Mouse (Mus musculus) Patski (cell line): ENCODE results near the gene Pdzd2. TPM values are rescaled to one million over a fixed set of nuclear protein-coding genes. Genes with fewer than 3 reads are reported as not detected.
A peak's percentile ranks its signal among the peaks of the same experiment; 100 is the strongest.

ENCODE experiments used
- ATAC-seq: fragments of 100-300 bp; one replicate; pipeline ENCODE4 v1.8.0; 2021
- CTCF ChIA-PET: fragments of 350-600 bp; sonication (Branson Sonifier 250); formaldehyde crosslinking; loops from one replicate; lab custom pipeline; 2022; ENCODE audit warnings: inconsistent platforms; lab: Charles Lee
- POLR2A ChIA-PET: fragments of 350-600 bp; sonication (Branson Sonifier 250); formaldehyde crosslinking; loops from one replicate; lab custom pipeline; 2022; ENCODE audit warnings: antibody characterized with exemption, inconsistent platforms; lab: Charles Lee
- DNase-seq: peaks from one replicate; pipeline ENCODE4 v3.0.0-alpha.2; 2011; ENCODE audit warnings: low read depth, low spot score
- H3K27me3 ChIP-seq: fragments of 371-371 bp; one replicate; pipeline ENCODE4 v1.5.1; 2021
- CTCF ChIP-seq: fragments of 100-300 bp; IDR thresholded peaks from one replicate; pipeline ENCODE4 v1.5.1; 2021
- in situ Hi-C: fragments of 300-500 bp; cut with MboI; formaldehyde crosslinking; loops from 3 replicates; pipeline ENCODE4 v1.11.1; 2018; ENCODE audit warnings: low pct_unique_long_range_greater_than_20kb, mixed read lengths
- polyA plus RNA-seq: library from polyadenylated mRNA; unstranded; gene quantifications from one replicate; pipeline ENCODE4 v1.2.3, GENCODE M21; 2021

Pdzd2 gene
- polyA plus RNA-seq, 1 experiment from 2014 or later = 0.10 TPM

DNA sequence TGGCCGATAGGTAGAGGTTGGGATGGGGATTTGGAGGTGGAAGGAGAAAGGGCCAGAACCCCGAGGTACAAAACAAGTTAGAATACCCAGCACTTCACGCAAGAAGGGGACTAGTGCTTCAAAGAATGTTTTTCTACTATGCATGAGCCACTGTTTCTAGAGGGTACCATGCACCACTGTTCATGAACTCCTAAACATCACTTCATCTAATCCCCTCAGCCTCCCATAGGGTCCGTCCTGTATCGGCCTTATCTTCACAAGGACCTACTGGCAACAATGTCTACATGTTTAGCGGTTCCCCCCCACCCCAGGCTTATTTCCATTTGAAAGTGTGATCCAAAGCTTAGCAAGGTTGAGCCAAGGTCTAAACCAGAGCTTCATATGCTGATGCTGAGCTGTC, 162.0 kb downstream of the Pdzd2 start:
- ChIA-PET POLR2A (interaction anchor here (1.5 kb wide), 1 partner anchor 207 kb away, joined by 4 read pairs; no protein-coding TSS in a partner anchor), CTCF (interaction anchor here (0.8 to 6.9 kb wide), 10 partner anchors 12 to 278 kb away, joined by 3 to 50 read pairs (median 4); no protein-coding TSS in a partner anchor)
- H3K27me3 ChIP-seq = no peaks in the 10 kb centered on the region
- ATAC-seq (no peak), DNase-seq (no peak)
- no peak for TF ChIP-seq CTCF
- in situ Hi-C loops = no loop called here

- POLR2A ChIA-PET = interaction anchor here (1.0 to 1.5 kb wide), 2 partner anchors 10 to 206 kb away, joined by 3 to 4 read pairs; no protein-coding TSS in a partner anchor
- CTCF ChIA-PET = interaction anchor here (0.7 to 6.9 kb wide), 15 partner anchors 9 to 277 kb away, joined by 3 to 50 read pairs (median 5); no protein-coding TSS in a partner anchor
- ATAC-seq = no peak
- DNase-seq = no peak
- H3K27me3 ChIP-seq = no peaks in the 10 kb centered on the region
- in situ Hi-C loops = no loop called here
- TF ChIP-seq CTCF = peak; percentile 80
Measured at GRCm38 (mm10) chr15:12577054-12577696, 162.5 kb downstream of the Pdzd2 start.

- no peaks in the 10 kb centered on the region for H3K27me3 ChIP-seq
- POLR2A ChIA-PET = no interaction called here
- no peak for TF ChIP-seq CTCF
- in situ Hi-C loops = loop anchor here (5.0 to 25.0 kb wide), 2 partner anchors 201 to 386 kb away; no protein-coding TSS in a partner anchor
- DNase-seq = no peak
- ATAC-seq = no peak
- CTCF ChIA-PET = interaction anchor here (0.9 to 1.1 kb wide), 2 partner anchors 202 kb away, joined by 3 to 4 read pairs; no protein-coding TSS in a partner anchor
Measured at GRCm38 (mm10) chr15:12573621-12574020, 166.1 kb downstream of the Pdzd2 start.

DNA sequence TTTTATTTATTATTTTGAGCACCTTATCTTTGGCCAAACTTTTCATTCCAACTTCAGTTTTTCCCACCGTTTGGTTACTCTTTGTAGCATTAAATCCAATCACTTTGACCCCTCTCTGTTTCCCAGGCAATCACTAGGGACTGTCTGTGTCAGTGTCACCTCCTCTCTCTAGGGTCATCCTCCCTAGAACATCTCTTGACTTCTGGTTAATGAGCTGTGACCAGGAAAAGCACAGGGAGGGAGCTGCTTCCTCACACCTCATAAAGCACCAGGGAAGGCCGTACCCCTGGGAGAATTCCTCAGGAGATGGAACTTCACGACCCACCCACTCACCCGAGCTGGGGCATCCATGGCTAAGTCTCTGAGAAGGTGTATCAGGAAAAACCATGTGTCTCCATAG, 168.6 kb downstream of the Pdzd2 start:
- TF ChIP-seq CTCF = no peak
- no peak for DNase-seq
- ChIA-PET POLR2A (no interaction called here), CTCF (no interaction called here)
- no peak for ATAC-seq
- in situ Hi-C loops = loop anchor here (5.0 to 25.0 kb wide), 2 partner anchors 199 to 384 kb away; no protein-coding TSS in a partner anchor
- H3K27me3 ChIP-seq = peaks cover 10% of the 10 kb centered on the region

DNA sequence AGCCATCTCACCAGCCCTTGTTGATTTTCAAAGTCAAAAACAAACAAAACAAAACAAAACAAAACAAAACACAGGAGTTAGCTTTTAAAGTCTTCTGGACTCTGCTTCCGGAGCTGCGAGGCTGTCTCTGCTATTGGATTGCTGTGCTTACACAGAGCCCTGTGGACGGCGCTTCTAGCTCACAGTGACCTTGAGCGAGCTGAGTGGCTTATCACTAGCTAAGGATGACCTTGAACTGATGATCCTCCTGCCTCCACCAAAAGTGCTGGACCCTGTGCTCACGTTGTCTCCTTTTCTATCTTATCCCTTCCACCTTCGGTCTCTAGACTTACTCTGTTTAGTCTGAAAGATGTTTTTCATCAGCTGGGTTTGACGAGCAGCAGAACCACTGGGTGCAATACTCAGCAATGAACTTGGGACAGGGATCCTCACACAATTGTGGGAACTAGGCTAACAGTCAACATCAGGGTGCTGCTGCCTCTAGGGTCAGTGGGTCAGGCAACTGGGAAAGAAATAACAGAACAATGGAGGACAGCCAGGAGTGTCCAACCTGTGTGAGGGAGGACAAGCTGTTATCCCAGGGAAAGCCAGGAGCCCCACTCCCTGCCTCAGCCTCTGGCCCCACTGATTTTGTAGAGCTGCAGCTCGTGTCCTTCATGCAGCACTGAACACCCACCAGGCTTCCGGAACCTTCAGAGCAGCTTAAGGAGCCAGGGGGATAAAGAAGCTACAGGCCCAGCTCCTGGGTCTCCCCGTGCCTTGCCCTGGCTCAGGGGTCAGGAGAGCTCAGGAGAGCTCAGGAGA, 172.9 kb downstream of the Pdzd2 start:
- no peak for TF ChIP-seq CTCF
- no peak for DNase-seq
- ChIA-PET CTCF (interaction anchor here (1.0 to 1.3 kb wide), 2 partner anchors 9 to 195 kb away, joined by 3 read pairs; no protein-coding TSS in a partner anchor), POLR2A (interaction anchor here (0.8 kb wide), 1 partner anchor 10 kb away, joined by 3 read pairs; no protein-coding TSS in a partner anchor)
- in situ Hi-C loops = loop anchor here (25.0 kb wide), 1 partner anchor 380 kb away; no protein-coding TSS in a partner anchor
- peaks cover 10% of the 10 kb centered on the region for H3K27me3 ChIP-seq
- no peak for ATAC-seq

DNA sequence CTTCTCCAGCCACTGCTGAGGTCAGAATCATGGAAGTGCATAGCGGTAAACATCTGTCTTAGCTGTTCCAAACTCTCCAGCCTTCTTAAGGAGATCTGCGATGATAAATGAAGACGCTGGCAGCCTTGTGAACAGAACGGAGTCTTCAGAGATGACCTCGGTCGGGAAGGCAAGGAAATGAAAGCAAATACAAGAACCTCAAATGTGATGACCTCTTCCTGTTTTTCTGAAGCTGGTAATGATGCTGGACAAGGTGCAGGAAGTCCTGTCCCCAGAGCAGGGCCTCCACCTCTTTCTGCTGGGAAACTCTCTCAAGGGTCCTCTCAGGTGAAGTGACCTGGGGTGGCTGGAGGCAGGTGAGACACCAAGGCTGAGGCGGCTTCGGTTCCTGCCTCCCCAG, 174.4 kb downstream of the Pdzd2 start:
- in situ Hi-C loops = loop anchor here (25.0 kb wide), 1 partner anchor 378 kb away; no protein-coding TSS in a partner anchor
- ChIA-PET POLR2A (no interaction called here), CTCF (no interaction called here)
- no peak for TF ChIP-seq CTCF
- no peak for DNase-seq
- no peak for ATAC-seq
- peaks cover 10% of the 10 kb centered on the region for H3K27me3 ChIP-seq

DNA sequence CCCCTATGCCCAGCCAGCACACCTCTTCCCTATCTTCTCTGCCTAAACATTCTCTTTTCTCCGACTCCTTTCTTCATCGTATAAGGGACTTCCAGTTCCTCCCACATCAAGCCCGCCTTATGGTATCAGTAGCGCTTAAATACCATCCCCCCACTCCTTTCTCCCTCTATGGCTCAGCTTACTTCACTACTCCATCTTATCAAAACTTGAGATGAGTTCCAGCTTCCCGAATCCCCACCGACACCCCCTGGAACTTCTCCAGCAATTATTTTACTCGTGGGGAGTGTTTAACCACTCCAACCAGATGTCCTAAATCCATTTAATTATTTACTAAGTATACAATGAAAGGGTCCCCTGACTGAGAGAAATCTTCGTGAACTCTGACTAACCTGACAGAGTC, 179.2 kb downstream of the Pdzd2 start:
- in situ Hi-C loops = loop anchor here (25.0 kb wide), 1 partner anchor 373 kb away; no protein-coding TSS in a partner anchor
- DNase-seq (no peak), ATAC-seq (no peak)
- peaks cover 4% of the 10 kb centered on the region for H3K27me3 ChIP-seq
- TF ChIP-seq CTCF = no peak
- ChIA-PET CTCF (interaction anchor here (1.7 kb wide), 1 partner anchor 22 kb away, joined by 4 read pairs; no protein-coding TSS in a partner anchor), POLR2A (no interaction called here)

- peaks cover 6% of the 10 kb centered on the region for H3K27me3 ChIP-seq
- ATAC-seq = no peak
- ChIA-PET CTCF (interaction anchor here (1.3 kb wide), 1 partner anchor 20 kb away, joined by 4 read pairs; no protein-coding TSS in a partner anchor), POLR2A (interaction anchor here (0.6 kb wide), 1 partner anchor 12 kb away, joined by 3 read pairs; no protein-coding TSS in a partner anchor)
- no peak for TF ChIP-seq CTCF
- in situ Hi-C loops = loop anchor here (25.0 kb wide), 1 partner anchor 371 kb away; no protein-coding TSS in a partner anchor
- no peak for DNase-seq
Measured at GRCm38 (mm10) chr15:12557663-12558436, 181.9 kb downstream of the Pdzd2 start.

- DNase-seq (no peak), ATAC-seq (no peak)
- ChIA-PET CTCF (no interaction called here), POLR2A (interaction anchor here (0.7 kb wide), 1 partner anchor 136 kb away, joined by 5 read pairs; no protein-coding TSS in a partner anchor)
- TF ChIP-seq CTCF = no peak
- peaks cover 12% of the 10 kb centered on the region for H3K27me3 ChIP-seq
- in situ Hi-C loops = loop anchor here (25.0 kb wide), 1 partner anchor 366 kb away; no protein-coding TSS in a partner anchor
Measured at GRCm38 (mm10) chr15:12553211-12553610, 186.5 kb downstream of the Pdzd2 start.
